ENCODE assay signal across 8 mouse cellular contexts in the genomic region with DNA sequence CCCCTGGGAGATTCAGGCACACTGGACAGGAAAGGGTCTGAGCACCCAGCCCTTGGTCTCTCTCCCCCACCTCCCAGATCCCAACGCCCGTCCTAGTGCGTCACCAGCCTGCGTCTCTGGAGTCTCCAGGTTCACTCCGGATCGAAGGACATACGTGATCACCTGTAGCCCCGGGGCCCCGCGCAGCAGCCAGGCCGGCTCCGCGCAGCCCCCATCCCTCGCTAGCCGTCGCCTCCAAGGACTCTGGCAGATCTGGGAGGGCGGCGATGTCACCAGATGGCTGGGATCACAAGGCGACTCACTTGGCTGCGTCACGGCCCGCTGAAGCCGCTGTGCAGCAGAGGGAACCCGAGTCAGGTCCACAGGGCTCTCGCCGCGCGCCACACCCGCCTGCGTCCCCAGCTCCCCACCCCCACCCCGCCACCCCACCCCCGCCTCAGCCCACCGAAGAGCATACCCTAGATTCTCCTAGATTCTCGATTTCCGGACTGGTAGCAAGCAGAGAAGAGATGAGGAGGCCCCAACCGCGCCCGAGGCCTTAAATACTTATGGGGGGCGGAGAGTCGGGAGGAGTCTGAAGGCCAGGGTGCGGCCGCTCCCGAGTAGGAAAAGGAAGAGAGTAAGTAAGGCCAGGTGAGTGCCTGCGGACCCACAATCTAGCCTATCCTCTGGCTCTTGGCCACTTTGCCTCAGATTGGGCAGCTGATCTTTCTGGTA. TPM values are rescaled to one million over a fixed set of nuclear protein-coding genes. Genes with fewer than 3 reads are reported as not detected.
DNase-seq lines count a peak whose midpoint lies in the region; ATAC-seq and TF ChIP-seq lines count a peak whose summit lies in the region.

No protein-coding gene starts in this region.

- H3K27me3 ChIP-seq in Patski = no peaks in the 10 kb centered on the region
- H3K27me3 ChIP-seq in cerebellum, adult 2 months (ENCODE audit: control insufficient read depth, insufficient read depth, low read length) = no peaks in the 10 kb centered on the region

- peak; percentile 57 for ATAC-seq in Patski

- H3K4me3 ChIP-seq in cerebellum, adult 2 months (replicated peaks; ENCODE audit: insufficient read depth, low read depth, low read length) = peak overlapping the region; percentile 93
- peak overlapping the region; percentile 82 for H3K4me3 ChIP-seq in layer of hippocampus, adult 2 months
- H3K4me3 ChIP-seq in lung, adult 2 months (replicated peaks; ENCODE audit: extremely low read depth, low read depth, low read length) = peak overlapping the region; percentile 96

- TF ChIP-seq CTCF in Patski (IDR thresholded peaks at IDR 0.05) = no peak
- TF ChIP-seq CTCF in cerebellum, adult 2 months (IDR thresholded peaks at IDR 0.05; ENCODE audit: borderline replicate concordance, insufficient read depth, low read depth, low read length) = no peak
- TF ChIP-seq CTCF in layer of hippocampus, adult 2 months (conservative IDR thresholded peaks at IDR 0.05) = no peak
- TF ChIP-seq CTCF in lung, adult 2 months (IDR thresholded peaks at IDR 0.05; ENCODE audit: insufficient read depth, low read length) = no peak

- under 1% methylated on average over 44 of the region's 44 CpGs for WGBS in cerebellum, adult 2 months
- under 1% methylated on average over 44 of the region's 44 CpGs for WGBS in lung, adult 2 months

- intact Hi-C loops in heart, postnatal 36 days (cut with DNase I) = loop anchor here (10.0 kb wide), 1 partner anchor 939 kb away; a partner anchor contains a TSS

- TF ChIP-seq POLR2A in cerebellum, adult 2 months (IDR thresholded peaks at IDR 0.05; ENCODE audit: borderline replicate concordance, insufficient read depth, low read length) = no peak
- peak; percentile 40; the same call in 1 of the 2 replicates for TF ChIP-seq POLR2A in lung, adult 2 months (IDR thresholded peaks at IDR 0.05; ENCODE audit: borderline replicate concordance, extremely low read depth, low read depth, low read length)

- in situ Hi-C loops in Patski (cut with MboI; ENCODE audit: low pct_unique_long_range_greater_than_20kb) = no loop called here

- no peak for DNase-seq in Patski (ENCODE audit: low read depth, low spot score)
- DNase-seq in cerebellum, adult 2 months = peak; percentile 80 to 81
- DNase-seq in forelimb bud, embryonic 11.5 days (ENCODE audit: low read depth, low spot score) = peak; percentile 17
- DNase-seq in heart, postnatal 36 days = peak; percentile 74 to 80
- DNase-seq in layer of hippocampus, adult 2 months (ENCODE audit: low spot score in 2 of 2) = peak; percentile 10 to 59
- DNase-seq in lung, adult 2 months = peak; percentile 74
- DNase-seq in ovary, postnatal 14 days (ENCODE audit: low spot score) = peak; percentile 41
- DNase-seq in T-cell, adult 2 months (ENCODE audit: low spot score) = no peak

- CTCF ChIA-PET in Patski (lab: Charles Lee) = interaction anchor here (1.1 to 1.8 kb wide), 3 partner anchors 11 to 21 kb away, joined by 3 to 7 read pairs (median 3); no protein-coding TSS in a partner anchor

- H3K27ac ChIP-seq in cerebellum, adult 2 months (ENCODE audit: insufficient read depth, low read length) = peak overlapping the region; percentile 62; the same call in 1 of the 2 replicates
- H3K27ac ChIP-seq in layer of hippocampus, adult 2 months = peak overlapping the region; percentile 93

- POLR2A ChIA-PET in Patski (lab: Charles Lee) = interaction anchor here (0.7 kb wide), 1 partner anchor 194 kb away, joined by 3 read pairs; no protein-coding TSS in a partner anchor

- H3K4me1 ChIP-seq in cerebellum, adult 2 months (ENCODE audit: control insufficient read depth, insufficient read depth, low read length) = no peaks in the 10 kb centered on the region; the same call in 1 of the 2 replicates
- peaks cover 18% of the 10 kb centered on the region for H3K4me1 ChIP-seq in lung, adult 2 months (ENCODE audit: control insufficient read depth, insufficient read depth, low read length)

RNA-seq across cellular contexts. Expression of a gene that starts 28.9 kb away (rescaled TPM):
- polyA plus RNA-seq in Patski (2021) = 22.6 TPM
- polyA plus RNA-seq in cerebellum, adult 2 months (2012; rRNA removed) = 13.0 and 13.9 TPM in 2 replicates
- 10 to 100 TPM; 38.3 to 38.5 TPM for total RNA-seq in heart, postnatal 36 days (2021)
- total RNA-seq in layer of hippocampus, adult 2 months (2021) = 1 to 10 TPM; 7.5 to 9.1 TPM
- polyA plus RNA-seq in lung, adult 2 months (2012; rRNA removed) = 5.2 and 11.0 TPM in 2 replicates

RNA-seq across cellular contexts. Expression of a gene that starts 30.1 kb away (rescaled TPM):
- polyA plus RNA-seq in Patski (2021) = 0.50 TPM
- polyA plus RNA-seq in cerebellum, adult 2 months (2012; rRNA removed) = 0.18 and 0.33 TPM in 2 replicates
- total RNA-seq in heart, postnatal 36 days (2021) = not detected
- total RNA-seq in layer of hippocampus, adult 2 months (2021) = under 1 TPM; 0.59 to 0.97 TPM
- not detected in 2 replicates for polyA plus RNA-seq in lung, adult 2 months (2012; rRNA removed)

Comparison
In these comparisons a context has a peak if more than half of its experiments do, and no peak if none do; other contexts are left out.
1. DNase-seq: peak in cerebellum, adult 2 months (2 of 2), forelimb bud, embryonic 11.5 days (single experiment), heart, postnatal 36 days (2 of 2), layer of hippocampus, adult 2 months (2 of 2), lung, adult 2 months (single experiment) and ovary, postnatal 14 days (single experiment); none in Patski (single experiment) and T-cell, adult 2 months (single experiment).
2. Peak in every context shown above with its lines, with median percentiles within 50 percentile points of each other: H3K4me3 ChIP-seq.